Mouse (Mus musculus): Measurements from ENCODE around the gene Rell1. TPM values are rescaled to one million over a fixed set of nuclear protein-coding genes. Genes with fewer than 3 reads are reported as not detected.

Rell1 gene
- polyA plus RNA-seq, 1 experiment from 2014 or later: 11.5 TPM

DNA sequence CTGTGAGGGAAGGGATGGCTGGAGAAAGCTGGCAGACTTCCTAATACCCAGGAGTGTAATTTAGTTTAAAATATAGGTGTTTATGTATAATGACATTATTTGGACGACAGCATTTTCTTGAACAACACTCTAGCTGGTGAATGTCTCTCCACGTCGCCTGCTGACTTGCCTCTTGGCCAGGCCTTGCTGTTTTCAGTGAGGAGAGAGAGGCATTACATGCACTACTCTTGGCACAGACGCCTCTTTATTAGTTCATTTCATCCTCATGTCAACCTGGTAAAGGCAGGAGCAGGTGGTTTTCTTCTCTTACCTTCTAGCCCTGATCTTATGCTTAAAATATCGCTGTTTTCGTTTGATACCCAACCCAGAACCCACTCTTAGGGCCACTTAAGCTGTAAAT, 17.6 kb upstream of the Rell1 start:
- Histone ChIP-seq H3K4me3 (ENCODE audit: low read depth, low read length) (no peak overlapping the region), H3K4me1 (replicated peaks; ENCODE audit: control insufficient read depth, insufficient read depth, low read length) (no peaks in the 10 kb centered on the region), H3K4me2 (replicated peaks; ENCODE audit: low read depth) (no peak overlapping the region), H3K9me3 (ENCODE audit: control insufficient read depth) (no peaks in the 10 kb centered on the region), H3K27ac (ENCODE audit: low read depth, low read length) (no peak overlapping the region), H3K27me3 (replicated peaks; ENCODE audit: control insufficient read depth, insufficient read depth, low read length) (no peaks in the 10 kb centered on the region), H3K36me3 (ENCODE audit: control insufficient read depth, insufficient read depth) (no peaks in the 10 kb centered on the region), H3K9ac (ENCODE audit: low read depth, low read length) (no peak overlapping the region)
- 73% methylated on average over 6 of the region's 6 CpGs for WGBS
- TF ChIP-seq CTCF (IDR thresholded peaks at IDR 0.05; ENCODE audit: low read depth): no peak
- ATAC-seq: no peak

DNA sequence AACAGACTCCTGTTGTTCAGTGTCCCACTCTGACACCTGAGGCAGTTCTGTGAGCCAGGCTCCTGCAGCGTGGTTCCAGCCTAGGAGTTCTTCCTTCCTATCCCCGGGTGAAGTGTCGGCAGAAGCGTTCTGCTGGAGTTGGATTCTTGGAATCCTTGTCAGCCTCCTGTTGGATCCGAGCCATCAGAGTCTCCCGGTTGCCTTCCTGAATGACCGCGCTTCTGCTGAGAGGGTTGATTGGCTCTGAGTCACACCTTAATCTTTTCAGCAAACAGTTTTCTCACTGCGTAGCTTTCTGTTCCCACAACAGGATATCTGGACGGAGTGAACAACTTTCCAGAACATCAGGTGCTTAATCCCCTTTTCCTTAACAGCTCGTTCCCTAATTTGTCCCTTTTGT, 13.6 kb upstream of the Rell1 start:
- ATAC-seq: no peak
- Histone ChIP-seq H3K4me1 (replicated peaks; ENCODE audit: control insufficient read depth, insufficient read depth, low read length) (no peaks in the 10 kb centered on the region), H3K9me3 (ENCODE audit: control insufficient read depth) (no peaks in the 10 kb centered on the region), H3K4me2 (replicated peaks; ENCODE audit: low read depth) (peak overlapping the region; percentile 35), H3K9ac (ENCODE audit: low read depth, low read length) (no peak overlapping the region), H3K36me3 (ENCODE audit: control insufficient read depth, insufficient read depth) (no peaks in the 10 kb centered on the region), H3K4me3 (ENCODE audit: low read depth, low read length) (no peak overlapping the region), H3K27me3 (replicated peaks; ENCODE audit: control insufficient read depth, insufficient read depth, low read length) (no peaks in the 10 kb centered on the region), H3K27ac (ENCODE audit: low read depth, low read length) (no peak overlapping the region)
- TF ChIP-seq CTCF (IDR thresholded peaks at IDR 0.05; ENCODE audit: low read depth): no peak
- WGBS: 20% methylated on average over 11 of the region's 11 CpGs

DNA sequence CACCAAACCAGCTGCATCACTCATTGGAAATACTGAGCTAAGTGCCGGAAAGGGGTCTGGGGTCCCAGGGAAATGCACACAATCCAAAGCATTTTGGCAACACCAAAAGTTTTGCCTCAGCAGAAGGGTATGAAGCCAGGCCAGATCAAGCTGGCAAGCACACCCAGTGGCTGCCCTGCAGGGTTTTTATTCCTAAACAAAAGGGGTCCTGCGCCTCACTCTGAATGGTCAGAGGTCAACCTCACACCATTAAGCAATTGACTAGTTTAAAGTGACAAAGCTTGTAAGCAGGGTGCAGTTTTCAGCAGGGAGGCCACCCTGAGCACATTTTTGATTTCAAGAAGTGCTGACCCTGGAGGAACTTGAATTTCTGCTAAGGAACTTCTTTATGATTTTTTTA, 2.3 kb upstream of the Rell1 start:
- 89% methylated on average over 2 of the region's 2 CpGs for WGBS

DNA sequence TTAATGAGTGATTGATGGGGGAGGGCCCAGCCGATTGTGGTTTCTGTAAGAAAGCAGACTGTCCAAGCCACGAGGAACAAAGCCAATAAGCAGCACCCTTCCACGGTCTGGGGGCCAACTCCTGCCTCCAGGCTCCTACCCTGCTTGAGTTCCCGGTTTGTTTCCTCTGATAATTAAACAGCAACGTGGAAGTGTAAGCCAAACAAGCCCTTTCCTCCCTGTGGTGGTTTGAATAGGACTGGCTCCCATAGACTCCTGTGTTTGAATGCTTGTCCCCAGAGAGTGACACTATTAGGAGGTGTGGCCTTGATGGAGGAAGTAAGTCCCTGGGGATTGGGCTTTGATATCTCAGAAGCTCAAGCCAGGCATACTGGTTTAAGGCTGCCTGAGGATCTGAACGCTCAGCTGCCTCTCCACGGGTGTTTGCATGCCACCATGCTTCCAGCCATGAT, 1.6 kb upstream of the Rell1 start:
- H3K9ac ChIP-seq (ENCODE audit: low read depth, low read length): no peak overlapping the region
- no peak overlapping the region for H3K27ac ChIP-seq (ENCODE audit: low read depth, low read length)
- H3K36me3 ChIP-seq (ENCODE audit: control insufficient read depth, insufficient read depth): no peaks in the 10 kb centered on the region
- H3K4me3 ChIP-seq (ENCODE audit: low read depth, low read length): no peak overlapping the region
- no peaks in the 10 kb centered on the region for H3K9me3 ChIP-seq (ENCODE audit: control insufficient read depth)
- TF ChIP-seq CTCF (IDR thresholded peaks at IDR 0.05; ENCODE audit: low read depth): no peak
- WGBS: 26% methylated on average over 7 of the region's 7 CpGs
- 0 out of 2 replicates have a peak, but pooled peaks cover 3% of the 10 kb centered on the region for H3K4me1 ChIP-seq (replicated peaks; ENCODE audit: control insufficient read depth, insufficient read depth, low read length)
- H3K27me3 ChIP-seq (replicated peaks; ENCODE audit: control insufficient read depth, insufficient read depth, low read length): no peaks in the 10 kb centered on the region
- no peak overlapping the region for H3K4me2 ChIP-seq (replicated peaks; ENCODE audit: low read depth)
- ATAC-seq: no peak

More for the DNA sequence above, 2.3 kb upstream of the Rell1 start:
- Histone ChIP-seq H3K4me2 (replicated peaks; ENCODE audit: low read depth) (no peak overlapping the region), H3K4me1 (replicated peaks; ENCODE audit: control insufficient read depth, insufficient read depth, low read length) (0 out of 2 replicates have a peak, but pooled peaks cover 3% of the 10 kb centered on the region), H3K4me3 (ENCODE audit: low read depth, low read length) (no peak overlapping the region), H3K36me3 (ENCODE audit: control insufficient read depth, insufficient read depth) (no peaks in the 10 kb centered on the region), H3K9me3 (ENCODE audit: control insufficient read depth) (no peaks in the 10 kb centered on the region), H3K27me3 (replicated peaks; ENCODE audit: control insufficient read depth, insufficient read depth, low read length) (no peaks in the 10 kb centered on the region), H3K27ac (ENCODE audit: low read depth, low read length) (no peak overlapping the region), H3K9ac (ENCODE audit: low read depth, low read length) (no peak overlapping the region)
- no peak for ATAC-seq
- no peak for TF ChIP-seq CTCF (IDR thresholded peaks at IDR 0.05; ENCODE audit: low read depth)

DNA sequence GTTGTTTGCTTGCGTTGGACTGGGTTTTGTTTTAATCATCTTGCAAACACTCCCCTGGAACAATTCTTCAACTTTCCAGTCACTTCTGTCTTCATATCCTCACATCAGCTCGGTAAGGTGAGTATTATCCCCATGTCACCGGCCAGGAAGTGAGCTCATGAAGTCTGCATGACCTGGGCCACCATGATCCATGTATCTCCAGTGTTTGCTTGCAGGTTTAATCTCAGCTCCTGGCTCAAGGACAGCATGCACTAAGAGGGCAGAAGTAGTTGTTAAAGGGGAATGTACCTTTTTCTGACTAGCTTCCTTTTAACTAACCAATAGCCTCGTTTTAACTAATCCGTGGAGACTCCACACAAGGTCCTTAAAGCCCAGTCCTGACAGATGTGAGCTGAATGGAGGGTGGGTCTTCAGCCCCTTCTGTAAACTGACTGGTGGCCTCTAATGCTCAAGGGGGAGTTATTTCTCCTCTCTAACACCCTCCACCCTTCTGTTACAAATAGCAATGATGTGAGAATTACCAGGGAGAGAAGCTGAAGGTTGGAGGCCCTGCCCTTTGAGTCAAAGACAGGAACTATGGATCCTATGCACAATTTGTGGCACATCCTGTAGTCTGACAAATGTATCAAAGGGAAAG, 897 bp upstream of the Rell1 start:
- no peaks in the 10 kb centered on the region for H3K36me3 ChIP-seq (ENCODE audit: control insufficient read depth, insufficient read depth)
- no peak for ATAC-seq
- no peak overlapping the region for H3K9ac ChIP-seq (ENCODE audit: low read depth, low read length)
- H3K9me3 ChIP-seq (ENCODE audit: control insufficient read depth): no peaks in the 10 kb centered on the region
- H3K27ac ChIP-seq (ENCODE audit: low read depth, low read length): peak overlapping the region; percentile 11; the same call in 1 of the 2 replicates
- H3K4me1 ChIP-seq (replicated peaks; ENCODE audit: control insufficient read depth, insufficient read depth, low read length): 0 out of 2 replicates have a peak, but pooled peaks cover 3% of the 10 kb centered on the region
- 16% methylated on average over 5 of the region's 5 CpGs for WGBS
- H3K4me2 ChIP-seq (replicated peaks; ENCODE audit: low read depth): peak overlapping the region; percentile 92; the same call in 1 of the 2 replicates
- H3K4me3 ChIP-seq (ENCODE audit: low read depth, low read length): peak overlapping the region; percentile 69; the same call in 1 of the 2 replicates
- no peak for TF ChIP-seq CTCF (IDR thresholded peaks at IDR 0.05; ENCODE audit: low read depth)
- H3K27me3 ChIP-seq (replicated peaks; ENCODE audit: control insufficient read depth, insufficient read depth, low read length): no peaks in the 10 kb centered on the region

DNA sequence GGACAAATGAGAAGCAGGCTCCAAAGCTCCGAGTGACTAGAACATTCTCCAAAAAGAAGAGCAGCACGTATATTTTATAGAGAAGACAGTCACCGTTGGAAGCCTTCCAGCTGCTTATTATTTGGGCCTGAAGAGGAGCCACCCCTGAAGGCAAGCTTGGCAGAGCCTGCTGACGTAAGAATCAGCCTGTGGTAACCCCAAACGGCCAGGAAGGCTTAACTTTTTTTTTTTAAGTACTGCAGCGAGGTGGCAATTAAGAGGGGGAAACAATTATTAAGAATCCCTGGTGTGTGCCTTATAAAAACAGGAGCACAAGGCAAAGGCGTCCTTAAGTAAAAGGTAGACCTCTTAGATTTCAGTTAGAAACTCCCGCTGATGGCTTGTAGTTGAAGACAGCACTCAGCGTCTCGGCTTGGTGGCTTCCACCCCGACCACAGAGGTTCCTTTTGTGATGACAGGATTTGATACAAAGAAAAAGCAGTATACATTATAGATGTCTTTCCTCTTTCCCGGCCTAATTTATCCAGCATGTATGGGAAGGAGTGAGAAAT, 1.0 kb downstream of the Rell1 start:
- Histone ChIP-seq H3K27me3 (replicated peaks; ENCODE audit: control insufficient read depth, insufficient read depth, low read length) (no peaks in the 10 kb centered on the region), H3K9ac (ENCODE audit: low read depth, low read length) (peak overlapping the region; percentile 76; the same call in 1 of the 2 replicates), H3K4me2 (replicated peaks; ENCODE audit: low read depth) (peak overlapping the region; percentile 92), H3K9me3 (ENCODE audit: control insufficient read depth) (no peaks in the 10 kb centered on the region), H3K4me1 (replicated peaks; ENCODE audit: control insufficient read depth, insufficient read depth, low read length) (0 out of 2 replicates have a peak, but pooled peaks cover 3% of the 10 kb centered on the region), H3K27ac (ENCODE audit: low read depth, low read length) (no peak overlapping the region), H3K36me3 (ENCODE audit: control insufficient read depth, insufficient read depth) (no peaks in the 10 kb centered on the region), H3K4me3 (ENCODE audit: low read depth, low read length) (peak overlapping the region; percentile 69)
- TF ChIP-seq CTCF (IDR thresholded peaks at IDR 0.05; ENCODE audit: low read depth): no peak
- WGBS: 22% methylated on average over 12 of the region's 12 CpGs
- no peak for ATAC-seq

Data from intestine, postnatal 0 days (tissue).